Mouse (Mus musculus) limb, embryonic 12.5 days (tissue): ENCODE measurements around the gene 4930556J24Rik. TPM values are rescaled to one million over a fixed set of nuclear protein-coding genes. Genes with fewer than 3 reads are reported as not detected.
"Not testable (repeated sequence)": the region's sequence is repeated elsewhere in the genome, so short reads cannot be mapped to it uniquely, and the experiment has no call there.

ENCODE experiments used
- ATAC-seq: fragments of 200-750 bp; cut with Nextera tagmentation; 2 replicates; pipeline ENCODE4 v1.8.0; 2017; ENCODE audit warnings: low read depth, moderate TSS enrichment; ENCODE audit not compliant: insufficient number of reproducible peaks, insufficient read depth, low FRiP score, low TSS enrichment
- H3K27ac ChIP-seq: fragments of 300-500 bp; sonication (generic); 2 replicates; pipeline ENCODE4 v1.5.1; 2016; ENCODE audit warnings: mild to moderate bottlenecking, moderate library complexity
- H3K27me3 ChIP-seq: fragments of 300-500 bp; sonication (generic); 2 replicates; pipeline ENCODE4 v1.6.1; 2016; ENCODE audit warnings: mild to moderate bottlenecking, moderate library complexity
- H3K36me3 ChIP-seq: fragments of 300-500 bp; sonication (generic); 2 replicates; pipeline ENCODE4 v1.6.1; 2016; ENCODE audit warnings: mild to moderate bottlenecking, moderate library complexity
- H3K4me1 ChIP-seq: fragments of 300-500 bp; sonication (generic); replicated peaks from 2 replicates; pipeline ENCODE4 v1.6.1; 2016
- H3K4me2 ChIP-seq: fragments of 300-500 bp; sonication (generic); 2 replicates; pipeline ENCODE4 v1.6.1; 2016; ENCODE audit warnings: mild to moderate bottlenecking, moderate library complexity
- H3K4me3 ChIP-seq: fragments of 300-500 bp; sonication (generic); replicated peaks from 2 replicates; pipeline ENCODE4 v1.5.1; 2016; ENCODE audit warnings: mild to moderate bottlenecking
- H3K9ac ChIP-seq: fragments of 300-500 bp; sonication (generic); replicated peaks from 2 replicates; pipeline ENCODE4 v1.6.1; 2016; ENCODE audit warnings: mild to moderate bottlenecking, moderate library complexity
- H3K9me3 ChIP-seq: fragments of 300-500 bp; sonication (generic); 2 replicates; pipeline ENCODE4 v1.6.1; 2016; ENCODE audit warnings: mild to moderate bottlenecking, moderate library complexity
- WGBS: fragments of 180-500 bp; shearing (Covaris S2); methylation state at CpG from one replicate; pipeline ENCODE4 v1.1.7; 2016; 5-methylcytosine and 5-hydroxymethylcytosine counted together
- polyA plus RNA-seq: library from polyadenylated mRNA; unstranded; fragments of >200 nt; fragmentation: Nextera tagmentation; extraction: Ambion mirVana; gene quantifications from 2 replicates; pipeline ENCODE4 v1.2.1, GENCODE M21; 2016

The 4930556J24Rik gene
- polyA plus RNA-seq, 1 experiment from 2014 or later: not detected

DNA sequence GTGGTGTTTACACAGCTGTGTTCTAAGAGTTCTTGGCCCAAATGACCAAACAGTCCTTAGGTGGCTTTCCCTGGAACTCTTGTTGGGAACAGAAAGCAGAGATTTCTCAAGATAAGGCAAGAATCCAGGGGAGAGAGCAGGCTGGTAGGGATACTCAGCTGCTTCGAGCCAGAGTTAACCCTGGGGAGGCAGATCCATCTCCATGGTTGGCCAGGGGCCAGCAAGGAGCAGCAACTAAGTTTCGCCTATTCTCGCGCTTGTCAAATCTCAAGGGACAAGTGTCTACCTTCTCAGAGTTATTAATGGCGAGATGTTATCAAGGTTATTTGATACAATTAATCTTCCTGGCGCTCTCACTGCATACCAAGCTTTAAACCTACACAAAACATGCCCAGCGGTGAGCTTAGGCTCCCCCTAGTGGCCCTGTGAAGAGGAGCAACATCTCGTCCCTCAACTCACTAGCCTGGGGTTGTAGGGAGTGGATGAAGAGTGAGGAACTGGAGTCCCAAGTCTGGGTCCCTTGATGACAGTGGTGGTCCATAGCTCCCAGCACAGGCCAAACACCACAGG, 55.2 kb downstream of the 4930556J24Rik start:
- Histone ChIP-seq H3K4me3 (no peak overlapping the region), H3K36me3 (peaks cover 45% of the 10 kb centered on the region), H3K9ac (no peak overlapping the region), H3K4me2 (no peak overlapping the region), H3K27ac (no peak overlapping the region), H3K9me3 (no peaks in the 10 kb centered on the region), H3K27me3 (no peaks in the 10 kb centered on the region), H3K4me1 (no peaks in the 10 kb centered on the region)
- ATAC-seq: no peak
- WGBS: 29% methylated on average over 8 of the region's 8 CpGs

DNA sequence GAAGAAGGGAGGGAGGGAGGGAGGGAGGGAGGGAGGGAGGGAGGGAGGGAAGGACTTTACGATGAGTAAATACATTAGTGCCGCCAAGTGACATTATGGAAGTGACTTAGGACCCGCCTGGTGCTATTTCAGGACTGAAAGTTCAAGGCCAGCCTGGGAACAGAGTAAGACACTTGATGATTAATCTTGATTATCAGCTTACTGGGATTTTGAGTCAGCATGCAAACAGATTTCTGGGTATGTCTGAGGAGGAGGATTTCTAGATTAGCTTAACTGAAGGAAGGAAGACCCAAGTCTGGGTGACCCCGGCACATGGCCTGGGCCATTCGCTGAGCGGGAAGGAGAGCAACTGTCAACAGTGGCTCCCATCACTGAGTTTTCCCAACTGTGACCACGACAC, 56.1 kb downstream of the 4930556J24Rik start:
- Histone ChIP-seq H3K27me3 (no peaks in the 10 kb centered on the region; the same call in 1 of the 2 replicates), H3K9me3 (no peaks in the 10 kb centered on the region), H3K27ac (no peak overlapping the region), H3K4me1 (no peaks in the 10 kb centered on the region), H3K4me3 (no peak overlapping the region), H3K36me3 (peaks cover 36% of the 10 kb centered on the region), H3K4me2 (no peak overlapping the region), H3K9ac (no peak overlapping the region)
- ATAC-seq: no peak
- WGBS: 84% methylated on average over 7 of the region's 7 CpGs

DNA sequence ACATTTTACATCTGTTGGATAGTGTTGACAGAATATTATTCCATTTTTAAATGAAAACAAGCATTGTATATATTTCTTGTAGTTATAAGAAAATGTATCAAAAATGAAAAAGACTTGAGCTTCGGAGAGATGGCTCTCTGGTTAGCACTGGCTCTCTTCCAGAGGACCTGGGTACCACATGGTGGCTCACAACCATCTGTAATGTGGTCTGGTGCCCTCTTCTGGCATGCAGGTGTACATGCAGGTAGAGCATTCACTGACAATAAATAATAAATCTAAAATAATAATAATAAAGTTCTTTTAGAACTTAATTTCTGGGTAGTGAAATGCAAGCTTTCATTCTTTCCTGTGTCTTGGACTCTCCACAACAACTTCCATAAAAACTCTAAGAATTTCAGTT, 57.8 kb downstream of the 4930556J24Rik start:
- Histone ChIP-seq H3K9me3 (no peaks in the 10 kb centered on the region), H3K9ac (no peak overlapping the region), H3K27me3 (no peaks in the 10 kb centered on the region; the same call in 1 of the 2 replicates), H3K4me1 (no peaks in the 10 kb centered on the region), H3K4me3 (no peak overlapping the region), H3K36me3 (peaks cover 20% of the 10 kb centered on the region), H3K4me2 (no peak overlapping the region), H3K27ac (no peak overlapping the region)
- no peak for ATAC-seq
- WGBS: 61% methylated on average over 1 of the region's 1 CpGs

DNA sequence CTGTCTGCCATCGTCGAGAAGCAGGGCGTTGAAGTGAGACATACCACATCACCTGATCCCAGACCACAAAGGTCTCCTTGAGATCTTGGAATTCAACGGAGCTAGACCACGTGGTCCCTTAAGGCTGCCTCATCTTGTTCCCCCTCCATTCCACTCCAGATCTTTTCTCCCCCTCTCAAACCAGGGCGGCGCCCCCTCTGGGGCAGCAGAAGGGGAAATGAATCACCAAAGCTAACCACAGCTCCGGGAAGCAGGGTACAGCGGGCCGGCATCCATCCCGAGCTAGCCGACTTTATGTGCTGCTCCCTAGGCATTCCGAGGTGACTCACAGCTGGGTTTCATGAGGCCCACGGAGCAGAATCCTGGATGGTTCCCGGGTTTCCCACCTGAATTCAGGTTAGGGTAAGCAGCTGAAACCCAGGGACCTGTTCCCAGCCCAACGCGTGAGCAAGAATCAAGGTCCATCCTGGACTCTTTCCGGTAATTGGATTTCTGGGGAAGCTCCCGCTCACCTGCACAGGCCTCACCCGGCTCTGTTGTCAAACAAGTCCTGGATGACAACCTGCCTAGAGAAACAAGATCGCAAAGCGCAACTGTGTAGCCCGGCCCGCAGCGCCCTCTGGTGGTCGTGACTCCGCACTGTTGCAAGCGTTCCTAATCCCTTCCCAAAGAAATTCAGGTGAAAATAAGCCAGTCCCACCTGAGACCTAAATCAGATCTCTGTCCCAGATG, 62.3 kb downstream of the 4930556J24Rik start, which contains the start of gene Slc35e4:
Gene Slc35e4 (minus strand): TSS at position 556 of the 732 bp plus-strand sequence.
- Histone ChIP-seq H3K27me3 (peaks cover 26% of the 10 kb centered on the region), H3K36me3 (peaks cover 3% of the 10 kb centered on the region; the same call in 1 of the 2 replicates), H3K9ac (peak within 1 kb of the TSS; percentile 60), H3K4me1 (peaks cover 14% of the 10 kb centered on the region), H3K27ac (no peak within 1 kb of the TSS), H3K4me3 (peak within 1 kb of the TSS; percentile 60), H3K4me2 (peak within 1 kb of the TSS; percentile 88), H3K9me3 (no peaks in the 10 kb centered on the region)
- ATAC-seq: peak; percentile 29
- 1% methylated on average over 28 of the region's 28 CpGs for WGBS

DNA sequence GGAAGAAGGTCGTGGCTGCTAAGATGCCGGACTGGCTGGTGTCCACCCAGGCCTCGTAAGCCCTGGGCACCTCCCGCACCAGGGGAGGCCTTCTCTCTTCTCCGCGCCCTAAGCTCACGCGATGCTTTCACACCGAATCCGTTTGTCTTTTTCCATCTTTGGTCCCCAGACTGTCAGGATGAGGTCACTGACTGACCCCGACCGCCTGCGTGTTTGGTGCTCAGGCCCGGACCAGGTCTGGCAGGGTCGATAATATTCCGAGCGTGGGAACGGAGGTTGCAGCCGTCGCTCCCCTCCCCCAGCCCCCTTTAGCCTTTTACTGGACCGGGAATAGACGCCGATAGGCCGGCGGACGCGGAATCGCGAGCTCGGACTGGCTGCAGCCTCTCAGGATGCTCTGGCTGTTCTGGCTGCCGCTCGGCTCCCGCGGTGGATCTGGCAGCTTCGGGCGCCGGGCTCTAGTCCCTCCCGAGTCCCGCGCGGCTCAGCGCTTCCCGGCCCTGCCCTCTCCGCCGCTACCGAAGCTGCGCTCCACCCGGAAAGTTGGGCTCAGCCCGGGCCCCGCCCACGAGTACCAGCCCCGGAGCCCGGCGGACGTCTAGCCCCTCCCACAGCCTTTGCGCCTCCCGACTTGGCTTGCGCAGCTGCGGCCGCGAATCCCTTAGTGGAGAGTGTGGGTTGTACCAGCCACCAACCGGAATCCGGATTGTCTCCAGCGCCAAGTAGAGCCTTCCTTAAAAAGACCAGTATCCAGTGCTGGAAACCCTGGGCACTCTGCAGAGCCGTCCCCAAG, 63.1 kb downstream of the 4930556J24Rik start:
- H3K36me3 ChIP-seq: peaks cover 3% of the 10 kb centered on the region; the same call in 1 of the 2 replicates
- peaks cover 26% of the 10 kb centered on the region for H3K27me3 ChIP-seq
- H3K27ac ChIP-seq: no peak overlapping the region
- H3K9me3 ChIP-seq: no peaks in the 10 kb centered on the region
- peak overlapping the region; percentile 60 for H3K9ac ChIP-seq
- peak; percentile 77 for ATAC-seq
- under 1% methylated on average over 60 of the region's 65 CpGs for WGBS
- peak overlapping the region; percentile 88 for H3K4me2 ChIP-seq
- H3K4me1 ChIP-seq: peaks cover 14% of the 10 kb centered on the region
- peak overlapping the region; percentile 60 for H3K4me3 ChIP-seq

DNA sequence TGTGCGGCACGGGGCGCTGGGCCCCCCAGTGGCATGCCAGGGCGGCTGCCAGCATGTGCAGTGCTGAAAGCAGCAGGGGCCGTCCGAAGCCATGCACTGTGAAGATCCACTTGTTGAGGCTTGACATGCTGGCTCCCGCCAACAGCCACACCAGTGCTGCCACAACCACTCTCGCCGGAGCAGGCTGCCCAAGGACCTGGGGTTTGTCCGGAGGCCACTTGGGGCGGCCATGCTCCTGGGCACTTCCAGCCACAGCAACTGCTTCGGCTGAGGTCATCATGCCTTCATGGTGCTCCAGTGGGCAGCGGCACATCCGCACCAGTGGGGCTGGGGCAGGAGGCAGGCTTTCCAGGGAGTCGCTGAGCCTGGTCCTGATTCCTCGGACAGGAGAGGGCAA, 63.7 kb downstream of the 4930556J24Rik start:
- Histone ChIP-seq H3K4me2 (peak overlapping the region; percentile 88), H3K9me3 (no peaks in the 10 kb centered on the region), H3K4me3 (peak overlapping the region; percentile 60), H3K9ac (peak overlapping the region; percentile 60), H3K36me3 (peaks cover 3% of the 10 kb centered on the region; the same call in 1 of the 2 replicates), H3K4me1 (peaks cover 14% of the 10 kb centered on the region), H3K27ac (no peak overlapping the region), H3K27me3 (peaks cover 26% of the 10 kb centered on the region)
- WGBS: 3% methylated on average over 16 of the region's 16 CpGs
- ATAC-seq: 0 out of 2 replicates have a peak, but pooled peaks have one; percentile 3

DNA sequence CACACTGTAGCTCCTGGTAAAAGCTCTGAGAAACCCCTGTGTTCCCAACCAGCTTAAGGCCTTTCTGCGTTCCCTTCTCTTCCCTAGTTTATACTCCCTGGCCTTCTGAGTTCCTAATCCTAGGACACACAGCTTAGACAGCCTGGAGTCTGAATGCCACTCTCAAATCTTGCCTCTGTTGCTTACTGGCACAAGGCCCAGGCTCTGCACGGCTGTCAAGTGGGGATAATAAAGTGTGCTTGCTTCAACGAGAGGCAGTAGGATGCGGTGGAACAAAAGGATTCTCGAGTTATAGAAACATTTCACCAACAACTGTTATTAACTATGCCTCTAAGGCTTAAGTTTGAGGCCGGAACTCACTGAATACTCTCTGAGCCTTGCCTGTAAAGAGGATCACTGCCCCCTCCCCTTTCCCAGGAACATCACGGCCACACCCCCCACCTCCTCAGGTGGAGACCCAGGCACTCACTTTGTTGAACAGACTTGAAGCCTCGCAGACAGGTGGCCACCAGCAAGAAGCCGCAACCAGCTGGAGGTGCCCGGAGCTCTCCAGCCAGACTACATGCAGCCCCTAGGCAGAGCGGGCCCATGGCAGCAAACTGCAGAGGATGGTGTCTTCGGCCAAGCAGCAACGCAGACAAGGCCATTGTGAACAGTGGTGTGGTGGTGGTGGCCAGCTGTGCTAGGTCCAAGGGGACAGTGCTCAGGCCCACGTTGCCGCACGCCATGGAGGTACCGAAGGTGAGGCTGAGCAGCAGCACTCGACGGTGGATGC, 64.3 kb downstream of the 4930556J24Rik start:
- ATAC-seq: no peak

DNA sequence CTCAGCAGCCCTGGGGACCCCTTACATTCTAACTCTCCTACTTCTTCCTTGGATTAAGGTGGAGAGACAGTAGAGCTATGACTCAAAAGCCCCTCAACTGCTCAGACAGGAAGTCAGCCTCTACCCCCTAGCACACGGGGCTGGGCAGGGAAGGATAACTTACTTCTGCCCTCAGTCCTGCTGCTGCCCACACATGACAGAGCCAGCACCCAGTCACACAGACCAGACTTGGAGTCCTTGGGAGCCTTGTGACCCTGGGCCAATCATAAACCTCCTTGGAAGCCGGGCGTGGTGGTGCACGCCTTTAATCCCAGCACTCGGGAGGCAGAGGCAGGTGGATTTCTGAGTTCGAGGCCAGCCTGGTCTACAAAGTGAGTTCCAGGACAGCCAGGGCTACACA, 65.1 kb downstream of the 4930556J24Rik start:
- H3K4me1 ChIP-seq: peaks cover 14% of the 10 kb centered on the region
- H3K27ac ChIP-seq, H3K4me3 ChIP-seq, ATAC-seq, H3K9me3 ChIP-seq, H3K36me3 ChIP-seq, H3K9ac ChIP-seq, H3K4me2 ChIP-seq: not testable (repeated sequence)
- WGBS: 94% methylated on average over 6 of the region's 6 CpGs
- peaks cover 26% of the 10 kb centered on the region for H3K27me3 ChIP-seq

More for the DNA sequence above, 64.3 kb downstream of the 4930556J24Rik start:
- peaks cover under 1% of the 10 kb centered on the region; the same call in 1 of the 2 replicates for H3K36me3 ChIP-seq
- peak overlapping the region; percentile 60 for H3K4me3 ChIP-seq
- H3K27ac ChIP-seq: no peak overlapping the region
- no peaks in the 10 kb centered on the region for H3K9me3 ChIP-seq
- H3K4me1 ChIP-seq: peaks cover 14% of the 10 kb centered on the region
- peaks cover 26% of the 10 kb centered on the region for H3K27me3 ChIP-seq
- WGBS: 26% methylated on average over 19 of the region's 19 CpGs
- H3K9ac ChIP-seq: peak overlapping the region; percentile 60; the same call in 1 of the 2 replicates
- peak overlapping the region; percentile 88 for H3K4me2 ChIP-seq

DNA sequence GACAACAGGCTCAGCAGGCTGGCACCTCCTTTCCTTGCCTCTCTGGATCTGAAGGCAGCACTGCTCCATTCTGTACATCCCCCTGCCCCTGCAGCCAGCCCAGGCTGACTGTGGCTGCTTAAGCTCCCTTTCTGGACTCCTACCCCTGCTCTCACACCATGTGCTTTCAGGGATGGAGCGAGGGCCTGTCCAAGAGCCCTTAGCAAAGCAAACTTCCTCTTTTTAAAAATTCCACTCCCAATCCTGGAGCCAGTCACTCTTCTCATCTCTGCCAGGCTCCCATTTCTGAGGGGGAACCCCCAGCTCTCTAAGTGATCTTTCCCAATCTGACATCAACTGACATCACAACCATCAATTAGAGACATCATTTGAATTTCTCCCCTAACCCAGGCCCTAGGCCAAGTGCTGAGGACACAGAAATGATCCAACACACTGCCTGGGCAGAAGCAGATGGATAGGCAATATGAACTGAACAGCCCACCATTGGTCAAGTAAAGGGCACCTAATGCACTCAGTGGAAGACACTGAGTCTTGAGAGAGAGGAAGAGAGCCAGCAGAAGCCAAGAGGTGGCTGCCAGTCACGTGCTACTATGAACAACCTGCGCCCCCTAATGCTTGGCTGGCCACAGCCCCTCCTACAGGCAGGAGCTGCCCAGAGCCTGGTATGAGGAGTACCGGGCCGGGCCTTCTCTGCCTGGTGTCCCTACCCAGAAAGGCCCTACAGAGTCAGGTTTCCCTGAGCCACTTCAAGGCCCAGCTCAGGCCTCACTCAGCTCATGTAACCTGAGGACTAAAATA, 65.9 kb downstream of the 4930556J24Rik start:
- peaks cover 26% of the 10 kb centered on the region for H3K27me3 ChIP-seq
- H3K4me1 ChIP-seq: peaks cover 14% of the 10 kb centered on the region
- no peak overlapping the region for H3K27ac ChIP-seq
- no peak overlapping the region for H3K9ac ChIP-seq
- 66% methylated on average over 5 of the region's 5 CpGs for WGBS
- ATAC-seq: no peak
- H3K4me3 ChIP-seq: no peak overlapping the region
- no peaks in the 10 kb centered on the region for H3K36me3 ChIP-seq
- H3K9me3 ChIP-seq: no peaks in the 10 kb centered on the region
- H3K4me2 ChIP-seq: no peak overlapping the region

DNA sequence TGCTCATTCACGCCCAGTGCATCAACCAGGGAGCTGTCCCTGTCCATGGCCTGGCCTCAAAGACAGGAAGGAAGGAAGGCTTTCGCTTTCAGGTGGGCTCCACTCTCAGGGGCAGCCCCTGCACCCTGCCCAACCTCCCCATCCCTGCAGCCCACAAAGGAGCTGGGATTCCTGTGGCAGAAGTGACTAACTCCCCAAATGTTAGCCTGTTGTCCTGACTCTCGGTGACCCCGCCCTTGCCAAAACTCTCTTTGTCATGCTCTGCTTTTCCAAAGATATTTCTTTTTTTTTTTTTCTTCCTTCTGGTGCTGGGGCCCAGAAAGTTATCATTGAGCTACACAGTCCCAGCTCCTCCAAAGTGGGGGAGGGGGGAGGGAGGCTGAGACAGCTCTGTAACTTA, 67.3 kb downstream of the 4930556J24Rik start:
- Histone ChIP-seq H3K4me1 (peaks cover 14% of the 10 kb centered on the region), H3K27me3 (peaks cover 26% of the 10 kb centered on the region), H3K36me3 (no peaks in the 10 kb centered on the region), H3K9ac (no peak overlapping the region), H3K4me3 (no peak overlapping the region), H3K4me2 (no peak overlapping the region), H3K27ac (no peak overlapping the region), H3K9me3 (no peaks in the 10 kb centered on the region)
- 81% methylated on average over 4 of the region's 4 CpGs for WGBS
- no peak for ATAC-seq
